Mouse (Mus musculus): ENCODE measurements around the gene Kalrn. TPM values are rescaled to one million over a fixed set of nuclear protein-coding genes. Genes with fewer than 3 reads are reported as not detected.

Gene Kalrn
- total RNA-seq, 1 experiment from 2014 or later = 6.8 TPM

GRCm38 (mm10) chr16:34279654-34280383 lies 293.5 kb downstream of the Kalrn start:
- ATAC-seq (replicated peaks in 1 of 2; ENCODE audit: insufficient read depth in 1 of 2, low FRiP score in 2 of 2, low TSS enrichment in 1 of 2, low read depth in 1 of 2, poor library complexity in 2 of 2, severe bottlenecking in 2 of 2) = no peak

GRCm38 (mm10) chr16:34278249-34278790 lies 295.0 kb downstream of the Kalrn start:
- ATAC-seq (replicated peaks in 1 of 2; ENCODE audit: insufficient read depth in 1 of 2, low FRiP score in 2 of 2, low TSS enrichment in 1 of 2, low read depth in 1 of 2, poor library complexity in 2 of 2, severe bottlenecking in 2 of 2) = no peak

- ATAC-seq (replicated peaks in 1 of 2; ENCODE audit: insufficient read depth in 1 of 2, low FRiP score in 2 of 2, low TSS enrichment in 1 of 2, low read depth in 1 of 2, poor library complexity in 2 of 2, severe bottlenecking in 2 of 2) = no peak
Observed at GRCm38 (mm10) chr16:34274607-34275006, 298.7 kb downstream of the Kalrn start.

- no peak for ATAC-seq (replicated peaks in 1 of 2; ENCODE audit: insufficient read depth in 1 of 2, low FRiP score in 2 of 2, low TSS enrichment in 1 of 2, low read depth in 1 of 2, poor library complexity in 2 of 2, severe bottlenecking in 2 of 2)
Observed at GRCm38 (mm10) chr16:34271476-34271875, 301.9 kb downstream of the Kalrn start.

- no peak for ATAC-seq (replicated peaks in 1 of 2; ENCODE audit: insufficient read depth in 1 of 2, low FRiP score in 2 of 2, low TSS enrichment in 1 of 2, low read depth in 1 of 2, poor library complexity in 2 of 2, severe bottlenecking in 2 of 2)
Observed at GRCm38 (mm10) chr16:34270681-34271080, 302.7 kb downstream of the Kalrn start.

GRCm38 (mm10) chr16:34269642-34270041 lies 303.7 kb downstream of the Kalrn start:
- ATAC-seq (replicated peaks in 1 of 2; ENCODE audit: insufficient read depth in 1 of 2, low FRiP score in 2 of 2, low TSS enrichment in 1 of 2, low read depth in 1 of 2, poor library complexity in 2 of 2, severe bottlenecking in 2 of 2) = no peak

GRCm38 (mm10) chr16:34267751-34268150 lies 305.6 kb downstream of the Kalrn start:
- ATAC-seq (replicated peaks in 1 of 2; ENCODE audit: insufficient read depth in 1 of 2, low FRiP score in 2 of 2, low TSS enrichment in 1 of 2, low read depth in 1 of 2, poor library complexity in 2 of 2, severe bottlenecking in 2 of 2) = no peak

GRCm38 (mm10) chr16:34264671-34265070 lies 308.7 kb downstream of the Kalrn start:
- ATAC-seq (replicated peaks in 1 of 2; ENCODE audit: insufficient read depth in 1 of 2, low FRiP score in 2 of 2, low TSS enrichment in 1 of 2, low read depth in 1 of 2, poor library complexity in 2 of 2, severe bottlenecking in 2 of 2) = no peak

GRCm38 (mm10) chr16:34262731-34263460 lies 310.4 kb downstream of the Kalrn start:
- no peak for ATAC-seq (replicated peaks in 1 of 2; ENCODE audit: insufficient read depth in 1 of 2, low FRiP score in 2 of 2, low TSS enrichment in 1 of 2, low read depth in 1 of 2, poor library complexity in 2 of 2, severe bottlenecking in 2 of 2)

- no peak for ATAC-seq (replicated peaks in 1 of 2; ENCODE audit: insufficient read depth in 1 of 2, low FRiP score in 2 of 2, low TSS enrichment in 1 of 2, low read depth in 1 of 2, poor library complexity in 2 of 2, severe bottlenecking in 2 of 2)
Observed at GRCm38 (mm10) chr16:34260971-34261924, 312.1 kb downstream of the Kalrn start.

- ATAC-seq (replicated peaks in 1 of 2; ENCODE audit: insufficient read depth in 1 of 2, low FRiP score in 2 of 2, low TSS enrichment in 1 of 2, low read depth in 1 of 2, poor library complexity in 2 of 2, severe bottlenecking in 2 of 2) = no peak
Observed at GRCm38 (mm10) chr16:34254646-34255022, 318.7 kb downstream of the Kalrn start.

GRCm38 (mm10) chr16:34254002-34254645 lies 319.2 kb downstream of the Kalrn start:
- no peak for ATAC-seq (replicated peaks in 1 of 2; ENCODE audit: insufficient read depth in 1 of 2, low FRiP score in 2 of 2, low TSS enrichment in 1 of 2, low read depth in 1 of 2, poor library complexity in 2 of 2, severe bottlenecking in 2 of 2)

GRCm38 (mm10) chr16:34252670-34253069 lies 320.7 kb downstream of the Kalrn start:
- no peak for ATAC-seq (replicated peaks in 1 of 2; ENCODE audit: insufficient read depth in 1 of 2, low FRiP score in 2 of 2, low TSS enrichment in 1 of 2, low read depth in 1 of 2, poor library complexity in 2 of 2, severe bottlenecking in 2 of 2)

- peak; percentile 82 to 95 for ATAC-seq (replicated peaks in 1 of 2; ENCODE audit: insufficient read depth in 1 of 2, low FRiP score in 2 of 2, low TSS enrichment in 1 of 2, low read depth in 1 of 2, poor library complexity in 2 of 2, severe bottlenecking in 2 of 2)
Observed at GRCm38 (mm10) chr16:34248256-34248655, 325.1 kb downstream of the Kalrn start.

GRCm38 (mm10) chr16:34241936-34242729 lies 331.2 kb downstream of the Kalrn start:
- ATAC-seq (replicated peaks in 1 of 2; ENCODE audit: insufficient read depth in 1 of 2, low FRiP score in 2 of 2, low TSS enrichment in 1 of 2, low read depth in 1 of 2, poor library complexity in 2 of 2, severe bottlenecking in 2 of 2) = no peak

GRCm38 (mm10) chr16:34239618-34240017 lies 333.7 kb downstream of the Kalrn start:
- ATAC-seq (replicated peaks in 1 of 2; ENCODE audit: insufficient read depth in 1 of 2, low FRiP score in 2 of 2, low TSS enrichment in 1 of 2, low read depth in 1 of 2, poor library complexity in 2 of 2, severe bottlenecking in 2 of 2) = no peak

Data from hematopoietic stem cell, adult 5-6 weeks (primary cell).